Mouse (Mus musculus): ENCODE data around the gene Alyref.

- TF ChIP-seq CTCF (IDR thresholded peaks at IDR 0.05) (no peak), EP300 (IDR thresholded peaks at IDR 0.05) (no peak)
These were observed 17.0 kb upstream of the Alyref start for GRCm38 (mm10) chr11:120615167-120615566.

Data from lung, postnatal 0 days (tissue).